Mouse (Mus musculus): ENCODE measurements around the gene Gpsm3. TPM values are rescaled to one million over a fixed set of nuclear protein-coding genes. Genes with fewer than 3 reads are reported as not detected.

Gpsm3 gene
- polyA plus RNA-seq, 1 experiment from 2014 or later, result 12.5 TPM

DNA sequence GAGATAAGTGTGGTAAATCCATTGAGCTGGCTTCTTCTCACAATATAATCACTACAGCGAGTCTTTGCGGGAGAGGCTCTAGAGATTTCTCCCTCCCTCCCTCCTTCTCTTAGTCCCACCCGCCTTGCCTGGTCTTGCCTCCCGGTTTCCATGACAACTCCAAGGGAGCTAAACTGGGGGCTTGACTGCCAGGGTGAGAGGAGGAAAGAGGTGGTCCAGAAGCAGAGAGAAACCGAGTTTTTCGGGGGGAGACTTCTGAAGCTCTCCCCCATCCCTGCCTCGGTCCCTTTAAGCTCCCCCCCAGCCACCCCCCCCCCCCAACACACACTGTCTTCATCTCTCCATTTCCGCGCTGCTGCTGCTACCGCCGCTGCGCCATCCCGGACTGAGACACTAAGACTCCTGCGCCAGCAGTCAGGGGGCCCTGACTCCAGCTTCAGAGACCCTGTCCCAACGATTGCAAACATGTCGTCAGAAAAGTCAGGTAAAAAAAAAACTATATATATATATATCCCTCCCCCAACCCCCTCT is 39.7 kb downstream of the Gpsm3 start, which contains the start of gene Prrt1:
Gene Prrt1, plus strand, starts transcription at position 313 of the 531 bp plus-strand sequence.
- peaks cover 18% of the 10 kb centered on the region for H3K27me3 ChIP-seq (replicated peaks; ENCODE audit: control insufficient read depth, insufficient read depth, low read length)
- 7% methylated on average over 16 of the region's 16 CpGs for WGBS
- peak within 1 kb of the TSS; percentile 78 for H3K4me3 ChIP-seq (ENCODE audit: low read length)
- peak within 1 kb of the TSS; percentile 97 for H3K27ac ChIP-seq (ENCODE audit: low read length)
- 0 out of 2 replicates have a peak, but pooled peaks cover 4% of the 10 kb centered on the region for H3K36me3 ChIP-seq (ENCODE audit: control insufficient read depth, insufficient read depth, low read length)
- ATAC-seq, result no peak
- H3K4me1 ChIP-seq (ENCODE audit: control insufficient read depth, insufficient read depth, low read length), result peaks cover 35% of the 10 kb centered on the region
- peak within 1 kb of the TSS; percentile 75 for H3K9ac ChIP-seq (ENCODE audit: low read depth, low read length)
- peak within 1 kb of the TSS; percentile 74 for H3K4me2 ChIP-seq (ENCODE audit: low read depth, low read length)
- no peaks in the 10 kb centered on the region for H3K9me3 ChIP-seq (ENCODE audit: control insufficient read depth, low read length)

DNA sequence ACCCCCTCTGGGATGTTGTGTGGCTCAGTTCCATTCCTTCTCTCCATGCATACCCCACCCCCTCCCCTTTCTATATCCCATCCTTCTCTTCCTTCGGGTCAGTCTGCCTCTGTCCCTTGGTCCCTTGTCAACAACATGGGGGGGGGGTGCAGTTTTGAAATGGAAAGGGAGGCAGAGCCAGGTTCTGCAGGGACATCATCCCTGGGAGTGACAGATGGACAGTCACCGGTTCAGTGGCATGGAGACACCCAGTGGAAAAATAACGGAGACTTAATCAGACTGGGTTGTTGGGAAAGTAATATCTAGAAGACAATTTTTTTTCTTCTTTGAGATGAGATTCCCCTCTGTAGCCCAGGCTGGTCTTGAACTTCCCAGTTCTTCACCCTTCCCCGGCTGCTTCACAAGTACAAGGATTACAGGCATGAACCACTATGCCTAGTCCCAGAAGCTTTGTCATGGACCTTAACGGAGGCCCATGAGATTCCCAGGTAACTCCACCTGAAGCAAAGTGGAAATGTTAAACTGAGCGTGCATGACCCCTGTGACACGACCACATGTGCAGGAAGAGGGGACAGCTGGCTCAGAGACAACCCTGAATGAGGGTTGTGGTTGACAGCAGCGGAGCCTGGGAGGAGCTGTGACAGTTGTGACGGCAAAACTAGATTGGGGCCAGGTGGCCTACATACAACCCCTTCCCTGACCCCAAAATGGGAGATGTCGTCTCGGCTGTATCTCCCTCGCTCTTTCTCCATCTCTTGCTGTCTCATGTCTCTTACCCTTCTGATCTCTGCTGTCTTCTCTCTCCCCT is 40.4 kb downstream of the Gpsm3 start:
- H3K9ac ChIP-seq (ENCODE audit: low read depth, low read length), result peak overlapping the region; percentile 33; the same call in 1 of the 2 replicates
- ATAC-seq, result no peak
- H3K27me3 ChIP-seq (replicated peaks; ENCODE audit: control insufficient read depth, insufficient read depth, low read length), result peaks cover 18% of the 10 kb centered on the region
- H3K36me3 ChIP-seq (ENCODE audit: control insufficient read depth, insufficient read depth, low read length), result 0 out of 2 replicates have a peak, but pooled peaks cover 4% of the 10 kb centered on the region
- H3K4me3 ChIP-seq (ENCODE audit: low read length), result peak overlapping the region; percentile 21; the same call in 1 of the 2 replicates
- no peak overlapping the region for H3K27ac ChIP-seq (ENCODE audit: low read length)
- peak overlapping the region; percentile 74 for H3K4me2 ChIP-seq (ENCODE audit: low read depth, low read length)
- H3K4me1 ChIP-seq (ENCODE audit: control insufficient read depth, insufficient read depth, low read length), result peaks cover 35% of the 10 kb centered on the region
- 34% methylated on average over 12 of the region's 12 CpGs for WGBS
- H3K9me3 ChIP-seq (ENCODE audit: control insufficient read depth, low read length), result no peaks in the 10 kb centered on the region

GRCm38 (mm10) chr17:34630761-34631301 is 41.2 kb downstream of the Gpsm3 start:
- 4% methylated on average over 46 of the region's 48 CpGs for WGBS
- Histone ChIP-seq H3K27ac (ENCODE audit: low read length) (no peak overlapping the region), H3K4me2 (ENCODE audit: low read depth, low read length) (peak overlapping the region; percentile 72), H3K36me3 (ENCODE audit: control insufficient read depth, insufficient read depth, low read length) (no peaks in the 10 kb centered on the region), H3K9ac (ENCODE audit: low read depth, low read length) (peak overlapping the region; percentile 56), H3K9me3 (ENCODE audit: control insufficient read depth, low read length) (no peaks in the 10 kb centered on the region), H3K4me1 (ENCODE audit: control insufficient read depth, insufficient read depth, low read length) (peaks cover 35% of the 10 kb centered on the region), H3K27me3 (replicated peaks; ENCODE audit: control insufficient read depth, insufficient read depth, low read length) (peaks cover 18% of the 10 kb centered on the region), H3K4me3 (ENCODE audit: low read length) (peak overlapping the region; percentile 41)
- ATAC-seq, result no peak

DNA sequence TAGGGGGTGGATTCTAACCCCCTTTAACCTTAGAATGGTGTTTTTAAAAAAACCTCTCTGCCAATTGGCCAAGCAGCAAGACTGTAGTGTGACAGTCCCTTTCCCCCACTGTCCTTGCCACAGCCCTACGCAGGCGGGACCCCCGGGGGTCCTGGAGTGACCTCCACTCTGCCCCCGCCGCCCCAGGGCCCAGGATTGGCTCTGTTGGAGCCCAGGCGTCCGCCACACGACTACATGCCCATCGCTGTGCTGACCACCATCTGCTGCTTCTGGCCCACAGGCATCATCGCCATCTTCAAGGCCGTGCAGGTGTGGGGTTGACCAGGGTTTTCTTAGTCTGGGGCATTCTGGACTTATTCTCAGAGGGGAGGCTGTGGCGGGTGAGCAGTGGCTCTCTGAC is 42.0 kb downstream of the Gpsm3 start:
- Histone ChIP-seq H3K27ac (ENCODE audit: low read length) (no peak overlapping the region), H3K4me1 (ENCODE audit: control insufficient read depth, insufficient read depth, low read length) (peaks cover 28% of the 10 kb centered on the region), H3K9ac (ENCODE audit: low read depth, low read length) (peak overlapping the region; percentile 64), H3K4me2 (ENCODE audit: low read depth, low read length) (peak overlapping the region; percentile 89), H3K36me3 (ENCODE audit: control insufficient read depth, insufficient read depth, low read length) (no peaks in the 10 kb centered on the region), H3K9me3 (ENCODE audit: control insufficient read depth, low read length) (no peaks in the 10 kb centered on the region), H3K4me3 (ENCODE audit: low read length) (peak overlapping the region; percentile 41), H3K27me3 (replicated peaks; ENCODE audit: control insufficient read depth, insufficient read depth, low read length) (peaks cover 18% of the 10 kb centered on the region)
- WGBS, result 11% methylated on average over 12 of the region's 12 CpGs
- ATAC-seq, result no peak

DNA sequence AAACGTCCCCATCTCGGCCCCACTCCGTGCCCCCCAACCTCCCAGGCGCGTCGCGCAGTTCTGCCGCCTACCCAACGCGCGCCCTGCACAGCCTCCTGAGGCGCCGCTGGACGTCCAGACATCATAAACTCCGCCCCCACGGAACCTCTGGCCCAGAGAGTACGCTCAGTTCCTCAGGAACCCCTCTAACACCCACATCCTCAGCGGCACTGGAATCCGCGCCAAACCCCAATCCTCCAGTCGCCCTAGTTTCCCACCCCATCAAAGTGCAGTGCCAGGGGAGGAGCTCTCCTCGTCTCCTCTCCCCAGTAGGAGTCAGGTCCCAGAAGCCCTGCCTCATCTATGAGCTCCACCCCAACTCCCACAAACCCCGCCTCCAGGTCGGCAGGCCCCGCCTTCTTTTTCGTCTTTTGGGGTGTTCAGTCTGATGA is 42.7 kb downstream of the Gpsm3 start:
- 2% methylated on average over 26 of the region's 26 CpGs for WGBS
- H3K9ac ChIP-seq (ENCODE audit: low read depth, low read length), result peak overlapping the region; percentile 64
- peak overlapping the region; percentile 41 for H3K4me3 ChIP-seq (ENCODE audit: low read length)
- H3K36me3 ChIP-seq (ENCODE audit: control insufficient read depth, insufficient read depth, low read length), result no peaks in the 10 kb centered on the region
- H3K9me3 ChIP-seq (ENCODE audit: control insufficient read depth, low read length), result no peaks in the 10 kb centered on the region
- no peak overlapping the region for H3K27ac ChIP-seq (ENCODE audit: low read length)
- peak; percentile 42; the same call in 1 of the 2 replicates for ATAC-seq
- H3K4me1 ChIP-seq (ENCODE audit: control insufficient read depth, insufficient read depth, low read length), result peaks cover 28% of the 10 kb centered on the region
- H3K4me2 ChIP-seq (ENCODE audit: low read depth, low read length), result peak overlapping the region; percentile 89
- peaks cover 18% of the 10 kb centered on the region for H3K27me3 ChIP-seq (replicated peaks; ENCODE audit: control insufficient read depth, insufficient read depth, low read length)

- no peak overlapping the region for H3K27ac ChIP-seq (ENCODE audit: low read length)
- no peaks in the 10 kb centered on the region for H3K9me3 ChIP-seq (ENCODE audit: control insufficient read depth, low read length)
These were observed 46.1 kb downstream of the Gpsm3 start for GRCm38 (mm10) chr17:34635671-34636070.

DNA sequence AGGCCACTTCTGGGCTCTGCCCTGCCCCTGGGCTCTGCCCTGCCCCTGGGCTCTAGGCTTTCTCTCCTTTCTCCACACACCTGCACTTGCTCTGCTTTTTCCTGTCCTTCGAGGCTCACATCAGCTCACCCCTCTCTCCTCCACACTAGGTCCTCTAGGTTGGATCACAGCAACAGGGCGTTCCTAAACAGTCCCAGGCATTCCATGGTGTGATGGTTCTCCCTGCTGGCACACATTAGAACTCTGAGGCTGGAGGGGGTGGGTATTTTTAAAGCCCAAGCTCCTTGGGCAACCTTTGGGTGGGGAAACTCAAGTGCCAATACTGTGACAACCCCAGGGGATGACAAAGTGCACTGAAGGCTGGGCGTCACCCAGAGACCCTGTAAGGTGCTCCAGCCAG is 47.9 kb downstream of the Gpsm3 start:
- H3K4me2 ChIP-seq (ENCODE audit: low read depth, low read length), result no peak overlapping the region
- ATAC-seq, result no peak
- H3K9ac ChIP-seq (ENCODE audit: low read depth, low read length), result 0 out of 2 replicates have a peak overlapping the region, but pooled peaks have one; percentile 5
- no peaks in the 10 kb centered on the region for H3K9me3 ChIP-seq (ENCODE audit: control insufficient read depth, low read length)
- H3K4me3 ChIP-seq (ENCODE audit: low read length), result no peak overlapping the region
- H3K27ac ChIP-seq (ENCODE audit: low read length), result no peak overlapping the region
- 67% methylated on average over 3 of the region's 3 CpGs for WGBS
- H3K27me3 ChIP-seq (replicated peaks; ENCODE audit: control insufficient read depth, insufficient read depth, low read length), result no peaks in the 10 kb centered on the region
- no peaks in the 10 kb centered on the region for H3K4me1 ChIP-seq (ENCODE audit: control insufficient read depth, insufficient read depth, low read length)
- H3K36me3 ChIP-seq (ENCODE audit: control insufficient read depth, insufficient read depth, low read length), result no peaks in the 10 kb centered on the region

More at GRCm38 (mm10) chr17:34635671-34636070, 46.1 kb downstream of the Gpsm3 start:
- Histone ChIP-seq H3K4me2 (ENCODE audit: low read depth, low read length) (no peak overlapping the region), H3K36me3 (ENCODE audit: control insufficient read depth, insufficient read depth, low read length) (no peaks in the 10 kb centered on the region), H3K27me3 (replicated peaks; ENCODE audit: control insufficient read depth, insufficient read depth, low read length) (peaks cover 11% of the 10 kb centered on the region), H3K4me1 (ENCODE audit: control insufficient read depth, insufficient read depth, low read length) (peaks cover 11% of the 10 kb centered on the region), H3K4me3 (ENCODE audit: low read length) (no peak overlapping the region), H3K9ac (ENCODE audit: low read depth, low read length) (no peak overlapping the region)
- no peak for ATAC-seq
- WGBS, result 68% methylated on average over 2 of the region's 2 CpGs

DNA sequence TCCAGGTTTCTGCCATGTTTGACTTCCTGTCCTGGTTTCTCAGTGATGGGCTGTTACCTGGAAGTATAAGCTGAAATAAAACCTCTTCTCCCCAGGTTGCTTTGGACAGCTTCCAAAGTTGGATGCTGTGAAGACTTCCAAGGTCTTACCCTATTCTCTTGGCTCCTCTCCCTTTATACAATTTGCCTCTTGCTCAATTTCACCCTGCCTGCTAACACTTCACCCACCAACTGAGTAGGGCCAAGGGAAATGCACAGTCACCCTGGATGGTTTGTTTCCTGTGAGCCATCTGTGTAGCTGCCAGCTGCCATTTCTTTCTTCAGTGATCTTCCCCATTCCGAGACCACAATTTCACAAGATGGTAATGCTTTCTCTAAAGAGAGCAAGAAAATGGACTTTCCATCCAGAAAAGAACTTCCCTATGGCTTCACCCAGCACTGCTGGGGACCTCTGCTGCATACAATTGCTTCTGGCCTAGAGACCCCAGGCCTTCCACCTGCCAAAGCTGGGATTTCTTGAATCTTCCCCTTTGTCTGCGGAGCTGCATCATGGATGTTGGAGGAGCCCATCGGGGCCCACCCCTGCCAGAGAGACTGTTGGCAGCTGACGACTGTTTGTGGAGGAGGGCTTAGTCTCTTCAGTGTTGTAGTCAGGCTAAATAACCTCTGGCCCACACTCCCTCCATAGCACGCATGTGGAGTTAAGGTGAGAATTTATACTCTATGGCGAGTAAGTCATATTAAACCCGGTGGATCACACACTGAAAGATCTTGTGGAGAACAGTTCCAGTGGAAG is 50.1 kb downstream of the Gpsm3 start:
- Histone ChIP-seq H3K27ac (ENCODE audit: low read length) (no peak overlapping the region), H3K27me3 (replicated peaks; ENCODE audit: control insufficient read depth, insufficient read depth, low read length) (no peaks in the 10 kb centered on the region), H3K4me1 (ENCODE audit: control insufficient read depth, insufficient read depth, low read length) (no peaks in the 10 kb centered on the region), H3K4me2 (ENCODE audit: low read depth, low read length) (no peak overlapping the region), H3K9me3 (ENCODE audit: control insufficient read depth, low read length) (no peaks in the 10 kb centered on the region), H3K36me3 (ENCODE audit: control insufficient read depth, insufficient read depth, low read length) (no peaks in the 10 kb centered on the region), H3K9ac (ENCODE audit: low read depth, low read length) (no peak overlapping the region), H3K4me3 (ENCODE audit: low read length) (no peak overlapping the region)
- ATAC-seq, result no peak
- WGBS, result 75% methylated on average over 7 of the region's 7 CpGs
